ENCODE assay signal across 32 mouse cellular contexts in the genomic region with DNA sequence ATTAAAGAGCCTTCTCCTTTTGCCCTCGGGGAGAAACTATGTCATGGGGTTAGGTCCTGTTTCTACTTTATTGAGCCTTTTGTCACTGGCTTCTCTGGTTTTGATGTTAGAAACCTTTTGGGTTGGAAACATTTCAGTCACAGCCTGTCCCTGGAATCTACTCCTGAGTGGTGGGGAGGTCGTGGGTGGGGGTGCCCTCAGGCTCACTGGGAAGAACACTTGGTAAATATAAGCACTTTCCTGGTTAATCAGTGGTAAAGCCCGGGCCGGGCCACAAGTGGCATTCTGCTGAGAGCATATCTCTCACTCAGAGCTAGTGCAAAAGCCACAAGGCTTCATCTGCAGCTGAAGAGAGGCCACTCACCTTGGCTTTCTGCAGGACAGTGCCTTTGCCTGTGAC. TPM values are rescaled to one million over a fixed set of nuclear protein-coding genes. Genes with fewer than 3 reads are reported as not detected.
A peak's percentile ranks its signal among the peaks of the same experiment; 100 is the strongest.
DNase-seq lines count a peak whose midpoint lies in the region; ATAC-seq and TF ChIP-seq lines count a peak whose summit lies in the region.
"Had no signal": no experiment of that assay in that cellular context is flagged by ENCODE, and none has a peak within 500 bp of the region (broad histone marks: within the 10 kb centered on the region; RNA-seq: fewer than 3 reads in every experiment).

No protein-coding gene starts in this region.

- no peak for TF ChIP-seq EP300 in lung, postnatal 0 days (IDR thresholded peaks at IDR 0.05)

- no peak overlapping the region for H3K4me3 ChIP-seq in lung, postnatal 0 days (ENCODE audit: low read depth, low read length)
- H3K4me3 ChIP-seq in kidney, embryonic 15.5 days (replicated peaks), result no peak overlapping the region
- H3K4me3 ChIP-seq: erythroblast, embryonic 14.5 days; heart, embryonic 10.5 days; hindbrain, embryonic 12.5 days; limb, embryonic 15.5 days; liver, embryonic 13.5 days; midbrain, embryonic 12.5 days; neural tube, embryonic 13.5 days had no signal

- H3K9me3 ChIP-seq in lung, postnatal 0 days (ENCODE audit: low read length), result no peaks in the 10 kb centered on the region
- H3K9me3 ChIP-seq in kidney, embryonic 15.5 days (replicated peaks), result no peaks in the 10 kb centered on the region
- H3K9me3 ChIP-seq: heart, embryonic 10.5 days; hindbrain, embryonic 12.5 days; limb, embryonic 15.5 days; liver, embryonic 13.5 days; neural tube, embryonic 13.5 days had no signal

- no peak overlapping the region for H3K9ac ChIP-seq in lung, postnatal 0 days (replicated peaks; ENCODE audit: low read depth)
- H3K9ac ChIP-seq in kidney, embryonic 15.5 days, result no peak overlapping the region
- H3K9ac ChIP-seq: forebrain, postnatal 0 days; hindbrain, embryonic 12.5 days; limb, embryonic 15.5 days; liver, embryonic 13.5 days; lung, embryonic 14.5 days; midbrain, embryonic 12.5 days; neural tube, embryonic 13.5 days had no signal

- H3K4me2 ChIP-seq in lung, postnatal 0 days (replicated peaks; ENCODE audit: low read depth, low read length), result no peak overlapping the region
- no peak overlapping the region for H3K4me2 ChIP-seq in kidney, embryonic 15.5 days
- H3K4me2 ChIP-seq: hindbrain, embryonic 12.5 days; limb, embryonic 15.5 days; liver, embryonic 13.5 days; lung, embryonic 14.5 days; midbrain, embryonic 12.5 days; neural tube, embryonic 13.5 days had no signal

- 0 out of 2 replicates have a peak overlapping the region, but pooled peaks have one; percentile 64 for H3K27ac ChIP-seq in lung, postnatal 0 days (ENCODE audit: low read length)
- H3K27ac ChIP-seq in kidney, embryonic 15.5 days, result peak overlapping the region; percentile 81
- H3K27ac ChIP-seq: hindbrain, embryonic 12.5 days; hindbrain, postnatal 0 days; limb, embryonic 15.5 days; liver, embryonic 13.5 days; midbrain, embryonic 12.5 days; neural tube, embryonic 13.5 days had no signal

- no peak for DNase-seq in lung, postnatal 0 days (ENCODE audit: low spot score)
- no peak for DNase-seq in lung, postnatal 10 days
- DNase-seq in kidney, adult 8-10 months, result peak; percentile 65 to 69
- peak; percentile 69 to 81 for DNase-seq in kidney, postnatal 36 days
- no peak for DNase-seq in right cerebral cortex, postnatal 25 days
- DNase-seq: adrenal gland, postnatal 36 days; B cell, adult 2 months; cerebellum, adult 2 months; cerebellum, postnatal 14 days; forebrain, postnatal 0 days; gastrocnemius, postnatal 10 days; heart, postnatal 36 days; liver, embryonic 13.5 days; lung, embryonic 14.5 days; thymus, postnatal 14 days had no signal

- no peaks in the 10 kb centered on the region for H3K27me3 ChIP-seq in lung, postnatal 0 days (replicated peaks; ENCODE audit: insufficient read depth, low read length)
- no peaks in the 10 kb centered on the region for H3K27me3 ChIP-seq in kidney, embryonic 15.5 days
- H3K27me3 ChIP-seq: hindbrain, embryonic 12.5 days; limb, embryonic 15.5 days; liver, embryonic 13.5 days; neural tube, embryonic 13.5 days had no signal

- H3K4me1 ChIP-seq in lung, postnatal 0 days (ENCODE audit: insufficient read depth, low read depth, low read length), result no peaks in the 10 kb centered on the region
- peaks cover 12% of the 10 kb centered on the region for H3K4me1 ChIP-seq in kidney, embryonic 15.5 days
- H3K4me1 ChIP-seq: hindbrain, embryonic 12.5 days; liver, embryonic 13.5 days; midbrain, embryonic 12.5 days had no signal

- WGBS in lung, postnatal 0 days, result 50% methylated on average over 4 of the region's 4 CpGs
- WGBS in kidney, embryonic 15.5 days, result 64% methylated on average over 4 of the region's 4 CpGs

- no peaks in the 10 kb centered on the region for H3K36me3 ChIP-seq in lung, postnatal 0 days (ENCODE audit: insufficient read depth, low read length)
- H3K36me3 ChIP-seq in kidney, embryonic 15.5 days, result peaks cover 19% of the 10 kb centered on the region
- H3K36me3 ChIP-seq: hindbrain, embryonic 12.5 days; limb, embryonic 15.5 days; liver, embryonic 13.5 days; midbrain, embryonic 12.5 days; neural tube, embryonic 13.5 days had no signal

- no peak for ATAC-seq in lung, postnatal 0 days
- peak; percentile 7; the same call in 1 of the 2 replicates for ATAC-seq in kidney, embryonic 15.5 days (replicated peaks; ENCODE audit: low FRiP score)
- no peak for ATAC-seq in megakaryocyte-erythroid progenitor cell, adult 5-6 weeks (replicated peaks; ENCODE audit: low FRiP score, low TSS enrichment, poor library complexity, severe bottlenecking)
- ATAC-seq in granulocyte monocyte progenitor cell, adult 5-6 weeks (replicated peaks; ENCODE audit: poor library complexity, severe bottlenecking), result no peak
- ATAC-seq: forebrain, postnatal 0 days; hindbrain, postnatal 0 days; intestine, postnatal 0 days had no signal

- no peak for TF ChIP-seq CTCF in lung, postnatal 0 days (IDR thresholded peaks at IDR 0.05)

RNA-seq across cellular contexts. Expression of gene Vwa2, which starts 39.7 kb away (rescaled TPM):
- 0.48 and 0.63 TPM in 2 replicates for polyA plus RNA-seq in lung, postnatal 0 days (2015; fragmentation: Nextera tagmentation; extraction: Ambion mirVana)
- 18.1 and 18.8 TPM in 2 replicates for polyA plus RNA-seq in kidney, embryonic 15.5 days (2015; fragmentation: Nextera tagmentation; extraction: Ambion mirVana)
- total RNA-seq in megakaryocyte-erythroid progenitor cell, adult 5-6 weeks (2014; fragmentation: Nextera tagmentation), result not detected in 2 replicates
- not detected in 2 replicates for total RNA-seq in megakaryocyte-erythroid progenitor cell, adult 5-6 weeks (2017)
- not detected in 2 replicates for total RNA-seq in granulocyte monocyte progenitor cell, adult 5-6 weeks (2014; fragmentation: Nextera tagmentation)
- total RNA-seq in granulocyte monocyte progenitor cell, adult 5-6 weeks (2017), result not detected in 2 replicates
- total RNA-seq: adrenal gland, adult 18-20 months; adrenal gland, postnatal 36 days; gastrocnemius, postnatal 10 days; heart, postnatal 36 days; layer of hippocampus, adult 8-10 months; layer of hippocampus, postnatal 25 days; left cerebral cortex, postnatal 36 days; megakaryocyte progenitor cell, adult 5-6 weeks had no signal
- polyA plus RNA-seq: cortical plate, adult 2 months; erythroblast, embryonic 14.5 days; liver, embryonic 13.5 days had no signal

Comparison
In these comparisons a context has a peak if more than half of its experiments do, and no peak if none do; other contexts are left out.
1. DNase-seq: peak in kidney, adult 8-10 months (2 of 2) and kidney, postnatal 36 days (2 of 2); none in lung, postnatal 0 days (single experiment), lung, postnatal 10 days (single experiment) and right cerebral cortex, postnatal 25 days (single experiment).